Mouse (Mus musculus) thymus, postnatal 14 days (tissue): ENCODE measurements around the gene Ssbp2.

Source experiments
- DNase-seq: peaks from one replicate; pipeline ENCODE4 v3.0.0; 2021

Ssbp2 gene

DNA sequence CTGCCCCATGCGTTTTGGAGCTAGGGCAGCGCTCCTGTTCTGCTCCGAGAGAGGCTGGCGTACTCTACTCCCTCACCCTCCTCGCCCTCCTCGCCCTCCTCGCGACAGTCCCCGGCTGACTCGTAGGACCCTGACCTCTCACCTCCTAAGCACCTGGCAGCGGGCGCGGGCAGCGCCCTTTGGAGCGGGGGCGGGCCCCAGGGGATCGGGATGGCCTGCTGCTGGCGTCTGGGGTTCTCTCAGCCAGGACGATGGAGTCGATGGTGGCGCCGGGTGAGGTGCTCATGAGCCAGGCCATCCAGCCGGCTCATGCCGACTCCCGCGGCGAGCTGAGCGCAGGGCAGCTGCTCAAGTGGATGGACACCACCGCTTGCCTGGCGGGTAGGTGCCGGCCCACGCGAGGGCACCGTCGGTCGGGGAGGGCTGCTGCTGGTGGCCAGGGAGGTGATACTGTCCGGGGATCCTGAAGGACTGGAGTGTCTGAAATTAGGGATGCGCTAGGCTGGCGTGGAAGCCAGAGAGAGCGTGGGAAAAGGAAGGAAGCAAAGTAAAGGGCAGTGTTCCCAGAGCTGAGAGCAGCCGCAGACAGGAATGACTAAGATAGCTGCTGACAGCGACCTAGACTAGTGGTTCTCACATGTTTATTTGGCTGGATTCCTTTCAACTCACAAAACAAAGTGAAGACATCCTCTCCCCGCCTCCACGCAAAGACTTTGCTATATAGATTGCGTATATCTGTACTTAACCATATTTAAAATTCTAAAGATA is 281.4 kb downstream of the Ssbp2 start, which contains the start of gene Acot12:
TSS of gene Acot12 (plus strand) at position 233 of the 768 bp plus-strand sequence.
- peak; percentile 4 for DNase-seq

DNA sequence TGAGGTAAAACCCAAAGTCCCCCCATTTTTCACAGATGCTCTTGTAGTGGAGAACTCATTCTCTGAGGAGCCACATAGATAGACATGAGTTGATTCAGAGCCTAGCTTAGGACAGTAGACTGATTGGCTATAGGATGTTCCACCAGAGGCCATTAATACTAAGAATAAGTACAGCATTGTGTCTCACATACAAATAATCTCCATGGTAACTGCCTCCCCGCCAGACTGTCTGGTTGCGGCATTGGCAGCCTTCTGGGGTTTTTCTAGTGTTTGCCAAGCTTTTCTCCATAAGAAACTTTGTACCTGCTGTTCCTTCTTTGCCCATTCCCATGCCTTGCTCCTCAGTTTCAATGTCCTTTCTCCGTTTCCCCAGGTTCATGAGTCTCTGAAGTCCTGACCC is 283.1 kb downstream of the Ssbp2 start:
- DNase-seq, result no peak

DNA sequence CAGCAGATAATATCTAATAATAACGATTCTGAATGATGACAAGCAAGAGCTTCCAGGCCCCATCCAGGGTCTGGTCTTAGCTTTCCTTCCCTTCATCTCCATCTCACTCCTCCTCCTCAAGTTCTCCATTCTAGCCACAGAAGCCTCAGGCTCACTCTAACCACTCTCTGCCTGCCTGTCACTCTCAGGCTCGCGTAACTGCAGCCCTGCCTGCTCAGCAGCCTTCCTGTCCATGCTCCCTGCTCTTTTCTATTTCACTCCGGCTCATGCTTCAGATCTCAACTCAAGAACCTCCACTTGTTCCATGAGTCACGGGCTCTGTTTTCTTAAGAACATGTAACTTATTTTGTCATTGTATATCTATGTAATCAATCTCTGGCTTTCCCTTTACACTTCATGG is 286.4 kb downstream of the Ssbp2 start:
- DNase-seq, result no peak

DNA sequence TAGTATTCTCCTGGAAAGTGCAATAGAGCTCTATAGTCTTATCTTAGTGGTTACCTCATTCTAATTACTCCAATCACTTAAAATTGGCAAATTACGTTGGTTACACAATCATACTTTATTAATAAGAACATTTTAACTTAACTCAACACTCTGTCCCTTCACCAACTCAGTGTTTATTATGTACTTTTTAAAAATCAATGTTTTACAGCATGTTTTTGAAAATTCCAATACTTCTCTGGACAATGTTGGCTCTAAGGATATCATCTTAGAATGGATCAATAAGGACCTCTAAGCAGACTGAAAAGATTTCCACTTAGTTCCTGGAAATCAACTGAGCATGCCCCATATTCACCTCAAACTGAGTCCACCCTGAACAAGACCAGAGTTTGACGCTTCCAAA is 288.3 kb downstream of the Ssbp2 start:
- no peak for DNase-seq

DNA sequence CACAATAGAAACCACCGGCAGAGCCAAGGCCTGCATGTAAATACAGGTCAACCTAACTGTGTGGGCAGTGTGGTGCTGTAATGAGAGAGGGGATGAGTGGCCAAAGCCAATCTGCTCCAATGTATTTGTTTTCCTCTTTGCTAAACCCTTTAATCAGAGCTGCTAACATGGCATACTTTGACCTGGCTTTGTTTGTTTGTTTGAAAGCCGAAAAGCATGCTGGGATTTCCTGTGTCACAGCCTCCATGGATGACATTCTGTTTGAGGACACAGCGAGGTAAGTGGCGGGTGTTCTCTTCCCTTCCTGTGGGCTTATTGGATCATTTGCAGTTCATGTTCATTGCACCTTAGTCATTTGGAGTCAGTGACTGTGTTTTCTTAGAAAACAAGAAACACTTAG is 289.9 kb downstream of the Ssbp2 start:
- no peak for DNase-seq
